In the genomic region with DNA sequence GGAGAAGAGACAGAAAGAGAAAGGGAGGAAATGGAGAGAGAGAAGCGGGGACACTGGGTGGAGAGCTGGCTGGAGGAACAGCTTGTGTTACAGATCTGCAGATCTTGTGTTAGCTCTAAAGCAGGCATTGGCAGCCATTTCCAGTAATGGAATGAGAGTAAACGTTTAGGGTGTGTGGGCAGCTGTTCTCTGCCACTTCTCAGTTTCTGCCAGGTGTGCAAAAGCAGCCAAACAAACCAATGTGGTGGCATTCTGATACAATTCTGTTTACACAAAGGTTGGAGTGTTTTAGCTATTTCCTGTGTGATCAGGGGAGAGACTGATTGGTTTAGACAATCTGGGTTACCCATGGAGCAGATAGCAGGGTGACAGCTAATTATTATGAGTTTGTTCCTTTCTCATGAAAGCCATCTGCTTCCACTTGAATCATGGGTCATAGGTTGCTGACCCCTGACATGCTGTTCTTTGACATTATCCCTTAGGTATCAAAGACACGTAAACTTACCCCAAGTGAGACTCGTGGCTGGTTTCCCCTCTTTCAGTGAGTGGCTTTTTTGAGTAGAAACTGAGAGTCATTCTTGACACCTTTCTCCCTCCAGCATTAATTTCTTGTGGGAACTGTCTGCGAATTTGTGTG, we compare ENCODE assay signal across 22 mouse cellular contexts. TPM values are rescaled to one million over a fixed set of nuclear protein-coding genes. Genes with fewer than 3 reads are reported as not detected.
DNase-seq lines count a peak whose midpoint lies in the region; ATAC-seq lines count a peak whose summit lies in the region.
"Had no signal": no experiment of that assay in that cellular context is flagged by ENCODE, and none has a peak within 500 bp of the region (broad histone marks: within the 10 kb centered on the region; RNA-seq: fewer than 3 reads in every experiment).

No protein-coding gene starts in this region.

- H3K9ac ChIP-seq in heart, embryonic 11.5 days (ENCODE audit: low read depth, low read length) = no peak overlapping the region
- no peak overlapping the region for H3K9ac ChIP-seq in forebrain, embryonic 11.5 days (ENCODE audit: low read length)
- H3K9ac ChIP-seq: embryonic facial prominence, embryonic 13.5 days; heart, embryonic 12.5 days; intestine, embryonic 15.5 days; kidney, embryonic 15.5 days; midbrain, embryonic 12.5 days had no signal

- peak; percentile 6 for DNase-seq in heart, embryonic 10.5 days (ENCODE audit: low spot score)
- peak; percentile 48 for DNase-seq in A20 (ENCODE audit: low read depth, low spot score)
- DNase-seq in embryo, embryonic 9.5 days (ENCODE audit: extremely low spot score) = peak; percentile 28
- DNase-seq in thymus, postnatal 10 days (ENCODE audit: low spot score in 2 of 2) = peak; percentile 41 to 50
- no peak for DNase-seq in forebrain, embryonic 11.5 days (ENCODE audit: low spot score)
- DNase-seq in cerebellum, postnatal 25 days = no peak
- DNase-seq: B cell, adult 2 months; cerebellum, postnatal 14 days; gastrocnemius, postnatal 10 days; heart, postnatal 36 days; lung, adult 2 months; right cerebral cortex, postnatal 25 days had no signal

- H3K4me2 ChIP-seq in heart, embryonic 11.5 days = no peak overlapping the region
- no peak overlapping the region for H3K4me2 ChIP-seq in forebrain, embryonic 11.5 days (ENCODE audit: low read depth, low read length, severe bottlenecking)
- H3K4me2 ChIP-seq: embryonic facial prominence, embryonic 13.5 days; heart, embryonic 12.5 days; intestine, embryonic 15.5 days; kidney, embryonic 15.5 days; liver, embryonic 11.5 days; midbrain, embryonic 12.5 days had no signal

- no peak overlapping the region for H3K4me3 ChIP-seq in heart, embryonic 10.5 days
- no peak overlapping the region for H3K4me3 ChIP-seq in heart, embryonic 11.5 days (ENCODE audit: low read depth, low read length)
- no peak overlapping the region for H3K4me3 ChIP-seq in forebrain, embryonic 11.5 days (ENCODE audit: low read depth, low read length)
- H3K4me3 ChIP-seq: embryonic facial prominence, embryonic 13.5 days; heart, embryonic 12.5 days; intestine, embryonic 15.5 days; kidney, embryonic 15.5 days; midbrain, embryonic 12.5 days had no signal

- ATAC-seq in heart, embryonic 11.5 days (replicated peaks; ENCODE audit: insufficient number of reproducible peaks, low FRiP score, low TSS enrichment) = no peak
- no peak for ATAC-seq in forebrain, embryonic 11.5 days (replicated peaks; ENCODE audit: low FRiP score)
- ATAC-seq: intestine, embryonic 15.5 days; Patski had no signal

- H3K27me3 ChIP-seq in heart, embryonic 10.5 days (ENCODE audit: insufficient read depth, poor library complexity, severe bottlenecking) = peaks cover 42% of the 10 kb centered on the region; the same call in 1 of the 2 replicates
- H3K27me3 ChIP-seq in heart, embryonic 11.5 days (ENCODE audit: control insufficient read depth, insufficient read depth, low read length) = peaks cover 6% of the 10 kb centered on the region
- peaks cover 2% of the 10 kb centered on the region; the same call in 1 of the 2 replicates for H3K27me3 ChIP-seq in forebrain, embryonic 11.5 days (ENCODE audit: control insufficient read depth, insufficient read depth, low read length)
- H3K27me3 ChIP-seq: intestine, embryonic 15.5 days had no signal

- 47% methylated on average over 5 of the region's 5 CpGs for WGBS in heart, embryonic 10.5 days
- 45% methylated on average over 5 of the region's 5 CpGs for WGBS in heart, embryonic 11.5 days (ENCODE audit: insufficient replicate concordance)
- WGBS in forebrain, embryonic 11.5 days = 53% methylated on average over 5 of the region's 5 CpGs

- no peak overlapping the region for H3K27ac ChIP-seq in heart, embryonic 10.5 days
- no peak overlapping the region for H3K27ac ChIP-seq in heart, embryonic 11.5 days (ENCODE audit: low read depth, low read length)
- H3K27ac ChIP-seq in forebrain, embryonic 11.5 days (ENCODE audit: low read depth, low read length) = no peak overlapping the region
- H3K27ac ChIP-seq: embryonic facial prominence, embryonic 13.5 days; intestine, embryonic 15.5 days; kidney, embryonic 15.5 days; macrophage; midbrain, embryonic 12.5 days had no signal

- H3K36me3 ChIP-seq in heart, embryonic 10.5 days = no peaks in the 10 kb centered on the region
- H3K36me3 ChIP-seq in heart, embryonic 11.5 days (ENCODE audit: control insufficient read depth, insufficient read depth, low read length) = no peaks in the 10 kb centered on the region
- no peaks in the 10 kb centered on the region for H3K36me3 ChIP-seq in forebrain, embryonic 11.5 days (ENCODE audit: control insufficient read depth, insufficient read depth, low read length)
- H3K36me3 ChIP-seq: embryonic facial prominence, embryonic 13.5 days; heart, embryonic 12.5 days; intestine, embryonic 15.5 days; kidney, embryonic 15.5 days; midbrain, embryonic 12.5 days had no signal

- H3K9me3 ChIP-seq in heart, embryonic 10.5 days = no peaks in the 10 kb centered on the region
- H3K9me3 ChIP-seq in heart, embryonic 11.5 days (replicated peaks; ENCODE audit: control insufficient read depth, low read length) = no peaks in the 10 kb centered on the region
- no peaks in the 10 kb centered on the region for H3K9me3 ChIP-seq in forebrain, embryonic 11.5 days (ENCODE audit: control insufficient read depth, low read length)
- H3K9me3 ChIP-seq: embryonic facial prominence, embryonic 13.5 days; heart, embryonic 12.5 days; intestine, embryonic 15.5 days; kidney, embryonic 15.5 days; midbrain, embryonic 12.5 days had no signal

- no peaks in the 10 kb centered on the region for H3K4me1 ChIP-seq in heart, embryonic 10.5 days
- H3K4me1 ChIP-seq in heart, embryonic 11.5 days (ENCODE audit: control insufficient read depth, insufficient read depth, low read length) = no peaks in the 10 kb centered on the region
- no peaks in the 10 kb centered on the region for H3K4me1 ChIP-seq in forebrain, embryonic 11.5 days (replicated peaks; ENCODE audit: control insufficient read depth, insufficient read depth, low read length)
- H3K4me1 ChIP-seq: embryonic facial prominence, embryonic 13.5 days; heart, embryonic 12.5 days; kidney, embryonic 15.5 days; midbrain, embryonic 12.5 days had no signal

RNA-seq across cellular contexts. Expression of a gene that starts 3.4 kb away (rescaled TPM):
- polyA plus RNA-seq in heart, embryonic 10.5 days (2016; fragmentation: Nextera tagmentation; extraction: Ambion mirVana) = 2.9 and 3.2 TPM in 2 replicates
- 1.6 and 1.7 TPM in 2 replicates for polyA plus RNA-seq in heart, embryonic 11.5 days (2014; fragmentation: Nextera tagmentation; extraction: Ambion mirVana)
- polyA plus RNA-seq in forebrain, embryonic 11.5 days (2014; fragmentation: Nextera tagmentation; extraction: Ambion mirVana) = 2.2 and 2.7 TPM in 2 replicates

RNA-seq across cellular contexts. Expression of a gene that starts 18.8 kb away (rescaled TPM):
- polyA plus RNA-seq in heart, embryonic 10.5 days (2016; fragmentation: Nextera tagmentation; extraction: Ambion mirVana) = 1.1 and 5.5 TPM in 2 replicates
- 0.25 and 1.3 TPM in 2 replicates for polyA plus RNA-seq in heart, embryonic 11.5 days (2014; fragmentation: Nextera tagmentation; extraction: Ambion mirVana)
- 1.8 and 2.5 TPM in 2 replicates for polyA plus RNA-seq in forebrain, embryonic 11.5 days (2014; fragmentation: Nextera tagmentation; extraction: Ambion mirVana)
- polyA plus RNA-seq: macrophage; neural tube, embryonic 14.5 days; Patski had no signal

RNA-seq across cellular contexts. Expression of a gene that starts 20.6 kb away (rescaled TPM):
- polyA plus RNA-seq in heart, embryonic 10.5 days (2016; fragmentation: Nextera tagmentation; extraction: Ambion mirVana) = 0.54 and 2.2 TPM in 2 replicates
- 0.31 and 0.36 TPM in 2 replicates for polyA plus RNA-seq in heart, embryonic 11.5 days (2014; fragmentation: Nextera tagmentation; extraction: Ambion mirVana)
- not detected in 2 replicates for polyA plus RNA-seq in forebrain, embryonic 11.5 days (2014; fragmentation: Nextera tagmentation; extraction: Ambion mirVana)
- polyA plus RNA-seq: embryonic facial prominence, embryonic 13.5 days; neural tube, embryonic 14.5 days; Patski had no signal

RNA-seq across cellular contexts. Expression of a gene that starts 49.0 kb away (rescaled TPM):
- not detected in 2 replicates for polyA plus RNA-seq in heart, embryonic 10.5 days (2016; fragmentation: Nextera tagmentation; extraction: Ambion mirVana)
- not detected in 2 replicates for polyA plus RNA-seq in heart, embryonic 11.5 days (2014; fragmentation: Nextera tagmentation; extraction: Ambion mirVana)
- not detected in 2 replicates for polyA plus RNA-seq in forebrain, embryonic 11.5 days (2014; fragmentation: Nextera tagmentation; extraction: Ambion mirVana)
- polyA plus RNA-seq: embryonic facial prominence, embryonic 13.5 days; heart, embryonic 12.5 days; kidney, embryonic 15.5 days; liver, embryonic 11.5 days; macrophage; midbrain, embryonic 12.5 days; Patski had no signal

RNA-seq across cellular contexts. Expression of a gene that starts 59.2 kb away (rescaled TPM):
- polyA plus RNA-seq in heart, embryonic 10.5 days (2016; fragmentation: Nextera tagmentation; extraction: Ambion mirVana) = 2.3 and 5.3 TPM in 2 replicates
- 2.3 and 3.2 TPM in 2 replicates for polyA plus RNA-seq in heart, embryonic 11.5 days (2014; fragmentation: Nextera tagmentation; extraction: Ambion mirVana)
- polyA plus RNA-seq in forebrain, embryonic 11.5 days (2014; fragmentation: Nextera tagmentation; extraction: Ambion mirVana) = 2.9 and 3.2 TPM in 2 replicates
- polyA plus RNA-seq: Patski had no signal

Comparison
In these comparisons a context has a peak if more than half of its experiments do, and no peak if none do; other contexts are left out.
1. DNase-seq: peak in heart, embryonic 10.5 days (single experiment), A20 (single experiment), embryo, embryonic 9.5 days (single experiment) and thymus, postnatal 10 days (2 of 2); none in forebrain, embryonic 11.5 days (single experiment) and cerebellum, postnatal 25 days (0 of 2).